ENCODE assay signal across 15 mouse cellular contexts in the genomic region with DNA sequence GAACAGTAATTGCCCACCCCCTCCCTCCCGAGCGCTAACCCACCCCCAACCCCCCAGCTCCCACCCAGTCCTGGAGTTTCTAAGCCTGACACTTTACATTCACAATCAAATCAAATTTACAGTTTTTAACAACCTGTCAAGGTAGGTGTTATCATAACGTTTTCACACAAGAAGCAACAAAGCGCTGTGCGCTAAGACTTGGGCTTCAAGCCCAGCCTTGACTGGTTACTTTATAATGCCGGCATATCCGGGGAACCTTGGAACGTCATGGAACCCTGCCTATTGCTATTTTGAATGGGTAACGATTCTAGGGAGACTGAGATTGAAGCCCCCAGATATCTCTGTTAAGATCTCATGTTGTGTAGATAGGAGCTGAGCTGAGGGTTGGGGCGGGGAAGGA.
"Had no signal": no experiment of that assay in that cellular context is flagged by ENCODE, and none has a peak within 500 bp of the region (broad histone marks: within the 10 kb centered on the region; RNA-seq: fewer than 3 reads in every experiment).

No protein-coding gene starts in this region.

- H3K4me3 ChIP-seq: limb, embryonic 13.5 days; midbrain, embryonic 10.5 days; midbrain, embryonic 15.5 days; neural tube, embryonic 12.5 days had no signal

- H3K9me3 ChIP-seq: limb, embryonic 13.5 days; midbrain, embryonic 10.5 days; midbrain, embryonic 15.5 days; neural tube, embryonic 12.5 days had no signal

- H3K27ac ChIP-seq: kidney, postnatal 0 days; limb, embryonic 13.5 days; liver, embryonic 14.5 days; midbrain, embryonic 10.5 days; midbrain, embryonic 15.5 days; neural tube, embryonic 12.5 days had no signal

- H3K27me3 ChIP-seq: limb, embryonic 13.5 days; midbrain, embryonic 15.5 days; neural tube, embryonic 12.5 days had no signal

- DNase-seq: kidney, adult 9 months; kidney, postnatal 36 days; left cerebral cortex, postnatal 4 days; lung, adult 18-20 months; lung, postnatal 4 days; right cerebral cortex, postnatal 4 days; spleen, adult 18-20 months; thymus, adult 18-20 months; thymus, postnatal 14 days had no signal

- H3K36me3 ChIP-seq: limb, embryonic 13.5 days; midbrain, embryonic 10.5 days; midbrain, embryonic 15.5 days; neural tube, embryonic 12.5 days had no signal

- H3K4me2 ChIP-seq: limb, embryonic 13.5 days; midbrain, embryonic 15.5 days; neural tube, embryonic 12.5 days had no signal

- ATAC-seq: midbrain, embryonic 15.5 days had no signal

- H3K9ac ChIP-seq: limb, embryonic 13.5 days; liver, embryonic 14.5 days; midbrain, embryonic 15.5 days; neural tube, embryonic 12.5 days had no signal
